Mouse (Mus musculus): ENCODE measurements at regions not wholly inside any gene's neighbourhood (a gene's known extent, or its start where the extent isn't known, plus 50 kb on each side); places are given as distances from the start of the nearest gene placed in this dataset.
A peak's percentile ranks its signal among the peaks of the same experiment; 100 is the strongest.

- no peak for ATAC-seq (replicated peaks; ENCODE audit: low read depth, poor library complexity, severe bottlenecking)
Observed at GRCm38 (mm10) chr13:90310482-90310881, 221.1 kb upstream of the Xrcc4 start.

- ATAC-seq (replicated peaks; ENCODE audit: low read depth, poor library complexity, severe bottlenecking): no peak
Observed at GRCm38 (mm10) chr13:90300481-90300880, 211.1 kb upstream of the Xrcc4 start.

- no peak for ATAC-seq (replicated peaks; ENCODE audit: low read depth, poor library complexity, severe bottlenecking)
Observed at GRCm38 (mm10) chr13:90294648-90295007, 205.2 kb upstream of the Xrcc4 start.

- ATAC-seq (replicated peaks; ENCODE audit: low read depth, poor library complexity, severe bottlenecking): no peak
Observed at GRCm38 (mm10) chr13:90293697-90294647, 204.6 kb upstream of the Xrcc4 start.

GRCm38 (mm10) chr13:90292905-90293304 is 203.5 kb upstream of the Xrcc4 start:
- no peak for ATAC-seq (replicated peaks; ENCODE audit: low read depth, poor library complexity, severe bottlenecking)

- ATAC-seq (replicated peaks; ENCODE audit: low read depth, poor library complexity, severe bottlenecking): no peak
Observed at GRCm38 (mm10) chr13:90292124-90292523, 202.7 kb upstream of the Xrcc4 start.

- no peak for ATAC-seq (replicated peaks; ENCODE audit: low read depth, poor library complexity, severe bottlenecking)
Observed at GRCm38 (mm10) chr13:90280976-90281375, 191.6 kb upstream of the Xrcc4 start.

- no peak for ATAC-seq (replicated peaks; ENCODE audit: low read depth, poor library complexity, severe bottlenecking)
Observed at GRCm38 (mm10) chr13:90279786-90280382, 190.5 kb upstream of the Xrcc4 start.

GRCm38 (mm10) chr13:90279355-90279754 is 189.9 kb upstream of the Xrcc4 start:
- no peak for ATAC-seq (replicated peaks; ENCODE audit: low read depth, poor library complexity, severe bottlenecking)

- no peak for ATAC-seq (replicated peaks; ENCODE audit: low read depth, poor library complexity, severe bottlenecking)
Observed at GRCm38 (mm10) chr13:90259071-90259742, 169.8 kb upstream of the Xrcc4 start.

- ATAC-seq (replicated peaks; ENCODE audit: low read depth, poor library complexity, severe bottlenecking): no peak
Observed at GRCm38 (mm10) chr13:90252981-90253380, 163.6 kb upstream of the Xrcc4 start.

- ATAC-seq (replicated peaks; ENCODE audit: low read depth, poor library complexity, severe bottlenecking): no peak
Observed at GRCm38 (mm10) chr13:90245997-90246765, 156.8 kb upstream of the Xrcc4 start.

- no peak for ATAC-seq (replicated peaks; ENCODE audit: low read depth, poor library complexity, severe bottlenecking)
Observed at GRCm38 (mm10) chr13:90238331-90238730, 148.9 kb upstream of the Xrcc4 start.

- ATAC-seq (replicated peaks; ENCODE audit: low read depth, poor library complexity, severe bottlenecking): peak; percentile 52
Observed at GRCm38 (mm10) chr13:90233986-90234385, 144.6 kb upstream of the Xrcc4 start.

GRCm38 (mm10) chr13:90233561-90233960 is 144.2 kb upstream of the Xrcc4 start:
- peak; percentile 22; the same call in 1 of the 2 replicates for ATAC-seq (replicated peaks; ENCODE audit: low read depth, poor library complexity, severe bottlenecking)

GRCm38 (mm10) chr13:90229106-90229505 is 139.7 kb upstream of the Xrcc4 start:
- no peak for ATAC-seq (replicated peaks; ENCODE audit: low read depth, poor library complexity, severe bottlenecking)

- no peak for ATAC-seq (replicated peaks; ENCODE audit: low read depth, poor library complexity, severe bottlenecking)
Observed at GRCm38 (mm10) chr13:90226212-90226611, 136.8 kb upstream of the Xrcc4 start.

GRCm38 (mm10) chr13:90212390-90212789 is 123.0 kb upstream of the Xrcc4 start:
- no peak for ATAC-seq (replicated peaks; ENCODE audit: low read depth, poor library complexity, severe bottlenecking)

GRCm38 (mm10) chr13:90207875-90208274 is 118.5 kb upstream of the Xrcc4 start:
- no peak for ATAC-seq (replicated peaks; ENCODE audit: low read depth, poor library complexity, severe bottlenecking)

Data from common myeloid progenitor, adult 5-6 weeks (primary cell).